Mouse (Mus musculus): ENCODE data around the gene Lpar3.
A peak's percentile ranks its signal among the peaks of the same experiment; 100 is the strongest.

Gene Lpar3

GRCm38 (mm10) chr3:146315414-146315813 lies 94.7 kb downstream of the Lpar3 start:
- no peak for DNase-seq

- no peak for DNase-seq
These were observed 95.5 kb downstream of the Lpar3 start for GRCm38 (mm10) chr3:146316293-146316692.

GRCm38 (mm10) chr3:146317366-146317765 lies 96.6 kb downstream of the Lpar3 start:
- DNase-seq: no peak

- no peak for DNase-seq
These were observed 97.1 kb downstream of the Lpar3 start for GRCm38 (mm10) chr3:146317911-146318310.

GRCm38 (mm10) chr3:146318520-146318938 lies 97.8 kb downstream of the Lpar3 start:
- no peak for DNase-seq

GRCm38 (mm10) chr3:146318987-146319386 lies 98.2 kb downstream of the Lpar3 start:
- no peak for DNase-seq

GRCm38 (mm10) chr3:146319503-146319902 lies 98.7 kb downstream of the Lpar3 start:
- DNase-seq: no peak

GRCm38 (mm10) chr3:146324949-146325348 lies 104.2 kb downstream of the Lpar3 start:
- no peak for DNase-seq

- DNase-seq: no peak
These were observed 106.2 kb downstream of the Lpar3 start for GRCm38 (mm10) chr3:146326743-146327536.

- peak; percentile 60 for DNase-seq
These were observed 106.9 kb downstream of the Lpar3 start for GRCm38 (mm10) chr3:146327537-146328255.

GRCm38 (mm10) chr3:146328749-146329148 lies 108.0 kb downstream of the Lpar3 start:
- no peak for DNase-seq

- no peak for DNase-seq
These were observed 111.1 kb downstream of the Lpar3 start for GRCm38 (mm10) chr3:146331819-146332218.

GRCm38 (mm10) chr3:146333270-146333669 lies 112.5 kb downstream of the Lpar3 start:
- no peak for DNase-seq

- DNase-seq: no peak
These were observed 113.3 kb downstream of the Lpar3 start for GRCm38 (mm10) chr3:146334070-146334469.
